Mouse (Mus musculus) R1 (cell line): ENCODE results near the gene Prkn.
A peak's percentile ranks its signal among the peaks of the same experiment; 100 is the strongest.

ENCODE experiments used
- DNase-seq: peaks from one replicate; pipeline ENCODE4 v3.0.0-alpha.2; 2018; ENCODE audit warnings: low read depth, low spot score

The Prkn gene

DNA sequence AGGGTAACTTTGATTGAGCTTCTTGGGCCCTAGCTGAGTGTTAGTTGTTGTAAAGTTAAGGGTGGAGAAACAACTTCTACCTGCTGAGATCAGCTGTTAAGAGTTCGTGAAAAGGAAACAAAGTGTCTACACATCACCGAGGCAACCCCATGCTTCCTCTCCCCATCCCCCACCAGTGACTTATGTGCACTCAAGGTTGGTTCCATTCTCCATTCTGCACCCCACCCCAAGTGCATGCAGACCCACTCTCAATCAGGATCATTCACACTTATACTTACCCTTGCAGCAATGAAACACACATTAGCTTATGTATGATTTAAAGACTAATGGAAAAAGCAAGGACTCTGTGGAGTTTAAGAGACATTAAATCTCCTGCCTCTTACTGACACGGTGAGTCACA lies 691.9 kb downstream of the Prkn start:
- DNase-seq, result peak; percentile 31

DNA sequence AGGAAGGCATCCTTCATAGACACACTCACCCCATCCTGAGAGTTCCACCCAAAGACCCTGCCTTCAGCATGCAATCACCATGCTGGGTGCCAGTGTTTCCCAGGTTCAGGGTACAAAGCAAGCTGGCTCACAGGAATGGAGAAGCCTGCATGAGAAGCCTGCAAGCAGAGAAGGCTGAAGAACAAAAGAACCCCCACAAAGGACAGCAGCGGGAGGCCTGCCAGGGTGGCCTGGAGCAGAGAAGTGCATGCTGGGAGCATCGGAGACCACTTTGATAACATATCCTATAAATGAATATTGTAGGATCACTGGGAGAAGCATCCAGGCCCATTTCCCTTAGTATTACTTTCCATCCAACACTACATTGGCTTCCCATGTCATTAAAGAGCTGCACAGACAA lies 692.6 kb downstream of the Prkn start:
- DNase-seq, result no peak

DNA sequence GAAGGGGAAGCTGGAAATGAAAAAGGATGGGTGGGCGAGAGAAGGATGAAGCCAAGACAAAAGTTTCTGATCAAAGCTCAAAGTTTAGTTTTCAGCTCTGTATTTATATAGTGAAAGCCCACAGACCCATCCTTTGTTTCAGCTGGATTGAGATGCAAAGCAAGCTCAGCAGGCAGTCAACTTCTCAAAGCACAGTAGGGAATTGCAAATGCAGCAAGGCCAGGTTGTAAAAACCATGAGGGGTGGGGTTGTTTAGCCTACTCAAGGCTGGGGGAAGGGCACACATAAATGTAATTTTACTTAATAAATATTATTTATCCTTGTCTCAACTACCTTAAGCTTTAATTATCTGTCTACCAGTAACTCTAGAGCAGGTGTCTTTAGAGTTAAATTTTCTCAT lies 693.7 kb downstream of the Prkn start:
- DNase-seq, result peak; percentile 75

DNA sequence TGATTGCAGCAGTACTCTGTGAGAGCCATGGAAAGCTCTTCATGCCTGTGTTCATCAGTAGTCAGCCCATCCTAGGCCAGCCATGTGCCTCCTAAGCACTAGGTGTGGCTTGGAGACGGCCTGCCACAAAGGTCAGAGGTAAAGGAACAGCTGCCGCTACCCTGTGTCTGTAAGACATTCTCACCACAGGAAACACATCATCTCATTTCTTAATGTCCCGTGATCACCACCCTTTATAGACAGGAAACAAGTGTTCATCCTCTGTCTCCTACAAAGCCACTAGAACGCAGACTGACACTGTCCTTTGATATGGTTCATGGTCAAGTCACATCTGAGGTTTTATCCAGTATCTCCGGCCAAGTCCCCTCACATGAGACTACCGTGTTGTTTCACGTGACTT lies 698.6 kb downstream of the Prkn start:
- DNase-seq, result no peak

DNA sequence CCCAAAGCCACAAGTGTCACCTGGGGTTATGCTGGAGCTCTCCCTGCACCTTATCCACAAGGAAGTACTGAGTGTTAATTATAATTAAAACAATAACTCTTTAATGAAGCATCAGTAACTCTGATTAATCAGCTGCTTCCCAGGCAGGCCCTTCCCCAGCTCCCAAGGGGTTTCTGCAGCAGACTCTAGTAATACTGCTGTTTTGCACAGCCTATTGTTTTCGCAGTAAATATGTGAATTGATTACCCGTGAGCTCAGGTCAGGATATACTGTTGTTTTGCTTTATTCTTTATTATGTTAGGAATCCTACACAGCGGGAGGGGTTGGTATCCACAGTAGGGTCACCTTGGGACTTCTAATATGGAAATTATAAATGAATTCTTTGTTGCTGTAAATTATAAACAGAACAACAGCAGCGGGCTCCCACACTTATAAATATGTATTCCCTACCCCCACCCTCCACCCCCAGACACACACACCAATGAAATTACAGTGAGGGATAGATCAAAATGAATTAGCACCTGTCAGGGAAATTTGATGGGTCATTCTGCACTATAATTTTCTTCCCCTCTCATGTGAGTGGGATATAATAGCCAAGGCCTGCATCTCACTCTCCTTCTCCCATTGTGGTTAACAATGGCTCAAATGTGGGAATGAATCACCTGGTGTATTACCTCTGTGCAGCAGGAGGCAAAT lies 701.9 kb downstream of the Prkn start:
- DNase-seq, result no peak

DNA sequence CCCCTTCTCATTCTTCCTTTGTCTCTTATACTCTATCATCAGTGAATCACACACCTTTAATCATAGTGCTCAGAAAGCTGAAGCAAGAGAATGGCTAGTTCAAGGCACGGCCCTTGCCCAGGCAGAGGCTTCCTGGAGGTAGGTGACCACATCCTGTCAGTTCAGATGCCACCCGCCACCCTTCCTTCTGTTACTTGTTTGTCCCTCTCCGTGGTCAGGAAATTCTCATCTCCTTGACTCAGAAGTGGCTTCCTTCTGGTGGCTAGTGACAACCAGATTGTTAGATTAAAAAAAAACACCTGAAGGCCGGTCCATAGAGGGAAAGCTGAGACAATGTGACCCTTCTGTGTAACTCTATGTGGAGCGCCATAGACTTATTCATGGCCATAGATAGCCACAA lies 710.4 kb downstream of the Prkn start:
- no peak for DNase-seq

DNA sequence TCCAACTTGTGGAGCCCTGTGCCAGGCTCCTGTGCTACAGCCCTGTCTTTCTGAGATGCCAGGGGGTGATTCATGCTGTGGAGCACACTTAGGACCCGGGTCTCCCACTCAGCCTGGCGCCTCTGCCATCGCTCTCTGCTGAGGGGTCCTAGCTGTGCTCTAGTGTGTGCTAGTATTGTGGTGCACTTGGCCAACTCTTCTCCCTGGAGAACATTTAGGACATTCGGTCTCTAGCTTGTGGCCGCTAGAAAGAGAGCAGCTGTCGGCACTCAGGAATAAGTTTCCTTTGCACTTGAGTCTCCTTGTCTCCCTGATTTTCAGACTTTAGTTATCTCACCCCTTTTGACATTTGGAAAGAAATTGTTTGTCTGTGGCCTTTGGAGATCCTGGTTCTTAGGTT lies 725.5 kb downstream of the Prkn start:
- DNase-seq, result no peak

DNA sequence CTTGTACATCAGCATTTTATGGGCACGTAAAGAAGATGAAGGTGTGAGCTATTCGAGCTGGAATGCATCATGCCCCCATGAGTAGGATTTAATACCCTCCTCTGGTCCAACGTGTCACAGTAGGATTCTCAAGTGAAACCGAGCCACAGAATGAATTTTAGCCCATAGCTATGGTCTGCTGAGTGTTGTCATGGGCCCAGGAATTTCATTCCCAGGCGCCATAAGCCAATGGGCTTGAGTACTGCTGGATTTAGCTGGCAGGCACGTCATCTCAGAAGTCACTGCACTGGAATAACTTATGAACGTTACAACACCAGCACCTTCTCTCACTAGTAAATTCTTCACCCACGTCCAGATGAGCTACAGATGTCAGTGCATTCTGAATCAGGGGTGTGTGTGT lies 730.2 kb downstream of the Prkn start:
- DNase-seq, result no peak

DNA sequence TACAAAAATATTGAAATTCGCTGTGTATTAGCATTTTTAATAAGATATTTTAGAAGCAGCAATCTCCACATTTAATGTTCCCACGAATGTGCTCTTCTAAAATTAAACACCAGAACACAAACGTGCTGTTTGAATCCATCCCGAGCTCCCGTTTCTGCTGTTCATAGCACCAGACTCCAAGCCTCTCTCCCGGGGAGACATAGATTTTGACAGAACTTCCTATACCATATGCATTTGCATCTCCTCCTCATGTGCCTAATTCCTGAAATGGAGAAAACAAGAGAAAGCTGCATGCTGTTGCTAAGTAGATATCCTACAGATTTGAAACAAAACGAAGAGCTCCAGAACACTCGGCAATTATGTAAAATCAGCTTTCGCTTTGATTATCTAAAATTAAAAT lies 733.5 kb downstream of the Prkn start:
- DNase-seq, result no peak

DNA sequence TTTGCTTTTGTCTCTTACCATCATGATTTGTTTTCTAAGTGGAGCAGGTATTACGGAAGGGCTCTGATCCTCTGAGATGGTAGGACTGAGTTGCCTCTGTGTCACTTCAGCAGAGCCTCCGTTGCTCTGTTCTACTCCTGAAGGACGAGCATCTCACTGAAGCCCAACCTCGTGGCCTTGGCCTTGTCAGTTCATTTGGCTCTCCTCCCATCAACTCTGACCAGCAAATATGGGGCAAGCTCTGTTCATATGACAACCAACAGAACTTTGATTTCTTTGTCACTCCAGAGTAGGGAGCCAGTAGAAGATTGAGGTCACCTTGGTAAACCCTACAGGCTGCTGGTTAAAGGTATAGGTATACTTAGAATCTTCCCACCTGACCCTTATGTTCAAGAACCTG lies 745.3 kb downstream of the Prkn start:
- no peak for DNase-seq

DNA sequence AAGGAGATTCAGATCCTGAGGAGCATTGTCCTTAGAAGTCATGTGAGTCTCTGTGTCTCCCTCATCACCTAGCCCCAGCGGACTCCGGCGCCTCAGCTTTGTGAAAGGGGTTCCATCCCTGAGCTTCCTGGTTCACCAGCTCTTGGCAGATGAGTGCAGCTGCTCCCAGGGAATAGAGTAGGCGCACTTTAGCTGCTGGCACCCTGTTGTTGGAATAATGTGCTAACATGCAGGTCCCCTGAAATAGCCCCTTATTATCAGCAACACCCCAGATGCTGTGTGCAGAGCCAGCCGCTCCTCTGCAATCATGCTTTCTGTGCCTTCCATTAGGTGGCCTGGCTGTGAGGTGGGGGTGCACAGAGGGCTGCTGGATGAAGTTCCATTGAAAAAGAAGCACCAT lies 767.7 kb downstream of the Prkn start:
- no peak for DNase-seq

DNA sequence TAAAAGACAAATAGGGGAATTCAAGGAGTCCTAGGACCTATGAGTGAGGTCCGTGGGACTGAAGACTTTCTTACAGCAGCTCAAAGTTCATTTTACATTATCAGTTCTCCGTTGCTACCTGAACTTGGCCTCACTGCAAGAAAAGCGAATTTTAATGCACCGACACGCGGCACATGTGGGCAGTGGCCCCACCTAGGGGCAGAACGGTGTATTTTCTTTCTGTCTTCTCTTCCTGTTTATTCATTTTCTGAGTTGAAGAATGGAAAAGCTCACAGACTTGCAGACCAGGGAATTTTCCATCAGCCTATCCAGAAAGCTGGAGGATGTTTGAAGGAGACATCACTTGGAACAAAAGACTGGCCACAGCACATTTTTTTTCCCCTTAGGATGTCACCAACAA lies 771.3 kb downstream of the Prkn start:
- DNase-seq, result peak; percentile 44

DNA sequence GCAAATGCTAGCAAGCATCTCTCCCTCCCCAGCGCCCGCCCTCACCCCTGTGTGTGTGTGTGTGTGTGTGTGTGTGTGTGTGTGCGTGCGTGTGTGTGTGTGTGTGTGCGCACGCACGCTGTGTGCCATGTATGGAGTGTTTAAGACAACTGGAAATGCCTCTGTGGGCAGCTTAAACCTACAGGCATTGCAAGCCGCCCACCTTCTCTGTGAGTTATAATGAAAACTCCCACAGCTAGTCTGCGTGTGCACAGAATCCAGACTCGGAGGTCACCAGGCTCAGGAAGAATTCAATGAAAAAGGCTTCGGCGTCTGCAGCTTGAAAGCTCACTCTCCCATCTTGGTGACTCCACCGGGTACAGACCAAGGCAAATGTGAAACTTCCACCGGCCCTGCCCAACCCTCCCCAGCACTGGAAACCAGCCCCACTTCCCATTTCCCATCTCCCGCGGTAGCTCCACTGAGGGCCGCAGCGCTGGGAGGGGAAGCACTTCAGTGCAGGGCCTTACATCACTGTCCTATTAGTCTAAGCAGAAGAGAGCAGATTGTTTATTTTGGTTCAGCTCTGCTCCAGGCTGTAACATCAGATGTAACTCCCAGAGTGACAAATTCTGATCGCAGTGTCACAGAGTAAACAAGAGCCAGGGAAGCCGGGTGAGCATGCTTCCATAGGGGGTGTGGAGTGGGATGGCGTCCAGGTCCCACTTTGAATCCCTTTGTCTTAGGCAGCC lies 772.8 kb downstream of the Prkn start:
- DNase-seq, result peak; percentile 3

DNA sequence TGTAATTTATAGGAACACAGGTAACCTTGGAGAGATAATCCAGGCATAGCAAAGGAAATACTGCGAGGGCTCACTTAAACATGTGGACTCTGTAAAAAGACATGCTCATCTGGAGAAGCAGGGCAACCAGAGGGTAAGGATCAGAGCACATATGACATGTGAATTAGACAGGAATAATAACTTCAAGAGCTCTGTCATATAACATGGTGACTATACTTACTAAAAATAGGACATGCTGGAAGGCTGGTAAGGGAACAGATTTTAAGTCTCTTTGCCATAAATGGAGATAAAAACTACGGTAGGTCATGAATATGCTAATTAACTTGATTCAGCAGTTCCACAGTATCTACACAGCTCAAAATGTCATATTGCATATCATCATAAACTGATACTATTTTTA lies 777.4 kb downstream of the Prkn start:
- DNase-seq, result no peak

DNA sequence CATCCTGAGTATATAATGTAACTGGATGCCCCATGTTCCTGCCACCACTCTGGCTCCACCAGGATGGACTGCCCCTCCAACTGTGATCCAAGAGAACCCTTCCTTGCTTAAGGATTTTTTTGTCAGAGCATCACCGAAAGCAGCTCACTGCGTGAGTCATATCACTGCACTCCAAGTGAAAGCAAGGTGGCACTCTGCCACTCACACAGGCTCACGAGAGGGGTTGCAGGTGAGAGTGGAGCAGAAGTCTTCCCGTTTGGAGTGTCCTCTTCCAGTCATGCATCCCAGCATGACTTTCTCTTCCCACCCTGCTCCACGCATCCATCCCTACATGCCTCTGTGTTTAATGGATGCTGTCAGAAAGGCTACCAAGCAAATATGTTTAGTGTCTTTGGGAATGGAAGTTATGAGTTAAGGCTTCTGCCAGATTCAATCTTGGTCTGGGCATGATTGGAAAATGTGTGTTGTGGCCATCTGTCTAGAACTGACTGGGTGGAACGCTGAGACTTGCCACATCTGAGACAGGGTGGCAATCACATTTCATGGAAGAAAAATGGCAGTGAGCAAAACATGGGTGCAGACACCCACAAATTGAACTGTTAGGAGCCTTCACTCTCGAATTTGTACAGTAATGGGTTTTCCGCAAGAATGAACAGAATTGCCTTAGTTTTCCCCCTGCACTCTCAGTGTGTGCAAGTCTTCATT lies 778.9 kb downstream of the Prkn start:
- no peak for DNase-seq

DNA sequence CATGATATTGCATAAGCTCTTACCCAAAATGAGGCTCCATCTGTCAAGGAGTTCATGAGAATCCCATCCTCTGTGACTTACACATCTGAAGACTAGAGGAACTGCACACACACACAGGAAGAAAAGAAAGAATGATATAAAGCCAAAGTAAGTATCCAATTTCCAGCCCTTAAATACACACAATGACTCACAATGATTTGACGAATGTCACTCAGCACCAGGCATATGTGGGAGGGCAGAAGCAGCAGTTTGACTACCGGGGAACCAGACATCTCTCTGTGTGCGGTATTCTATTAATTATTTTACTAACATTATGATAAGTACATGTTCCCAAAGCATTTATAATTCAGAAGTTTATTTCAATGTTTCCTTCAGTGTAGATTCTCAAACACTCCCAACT lies 780.6 kb downstream of the Prkn start:
- no peak for DNase-seq

DNA sequence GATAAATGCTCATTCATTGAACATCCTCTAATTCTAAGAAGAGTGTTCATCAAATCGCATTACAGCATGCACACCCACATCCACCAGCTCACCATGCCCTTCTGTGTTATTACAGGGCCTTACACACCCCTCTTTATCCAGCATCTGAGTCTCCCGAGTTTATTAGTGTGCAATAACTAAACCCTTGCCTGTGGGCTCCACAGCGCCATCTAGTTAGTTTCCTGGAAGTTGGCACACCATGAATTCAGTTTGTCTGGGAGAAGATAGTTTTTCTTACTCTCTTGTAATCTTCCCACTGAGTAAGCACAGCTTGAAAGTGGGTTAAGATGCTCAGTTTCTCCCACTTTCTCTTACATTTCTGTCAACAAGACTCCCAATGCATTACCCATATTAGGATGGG lies 781.3 kb downstream of the Prkn start:
- peak; percentile 19 for DNase-seq

DNA sequence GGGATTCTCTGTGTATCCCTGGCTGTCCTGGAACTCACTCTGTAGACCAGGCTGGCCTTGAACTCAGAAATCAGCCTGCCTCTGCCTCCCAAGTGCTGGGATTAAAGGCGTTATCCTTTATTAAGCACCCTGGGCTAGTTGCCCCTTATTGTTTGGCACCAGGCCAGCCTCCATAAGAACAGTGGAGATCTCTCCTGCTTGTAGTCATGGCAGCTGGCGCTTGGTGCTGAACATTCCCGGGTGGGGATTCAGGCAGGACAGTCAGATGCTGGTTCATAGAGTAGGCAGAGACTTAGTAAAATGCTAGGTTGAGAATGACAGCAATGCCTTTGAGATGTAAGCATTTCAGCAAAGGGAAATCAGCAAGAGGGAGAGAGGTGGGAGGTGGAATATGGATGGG lies 786.1 kb downstream of the Prkn start:
- DNase-seq, result no peak

DNA sequence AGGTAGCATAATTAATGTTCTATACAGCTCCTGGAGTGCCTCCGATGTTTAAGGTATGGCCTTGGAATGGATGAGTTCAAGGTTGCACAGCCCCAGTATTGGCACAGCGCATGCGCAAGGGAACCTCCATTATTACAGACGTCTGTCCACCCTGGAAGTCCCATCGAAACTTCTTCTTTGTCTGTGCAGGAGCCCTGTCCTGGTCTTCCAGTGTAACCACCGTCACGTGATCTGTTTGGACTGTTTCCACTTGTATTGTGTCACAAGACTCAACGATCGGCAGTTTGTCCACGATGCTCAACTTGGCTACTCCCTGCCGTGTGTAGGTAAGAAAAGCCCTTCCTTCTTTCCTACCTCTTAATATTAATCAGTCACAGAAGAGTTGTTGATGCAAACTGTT lies 794.9 kb downstream of the Prkn start:
- DNase-seq, result peak; percentile 3

DNA sequence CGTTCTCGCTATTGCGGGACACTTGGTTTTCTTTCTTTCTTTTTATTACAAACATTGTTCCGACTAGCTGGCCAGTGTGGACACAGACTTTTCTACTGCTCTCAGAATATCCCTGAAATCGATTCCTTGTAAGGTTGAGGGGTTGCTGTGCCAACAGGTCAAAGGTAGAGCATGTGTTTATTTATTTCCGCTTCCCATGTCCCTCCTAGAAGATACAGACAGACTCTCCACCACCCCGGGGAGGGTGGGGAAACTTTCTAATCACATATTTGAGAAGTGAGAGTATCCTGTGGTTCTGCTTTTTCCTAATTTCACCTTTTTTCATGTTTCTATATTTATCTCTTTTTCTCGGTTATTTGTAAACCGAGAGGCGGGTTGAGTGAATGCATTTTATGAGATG lies 797.5 kb downstream of the Prkn start:
- no peak for DNase-seq

DNA sequence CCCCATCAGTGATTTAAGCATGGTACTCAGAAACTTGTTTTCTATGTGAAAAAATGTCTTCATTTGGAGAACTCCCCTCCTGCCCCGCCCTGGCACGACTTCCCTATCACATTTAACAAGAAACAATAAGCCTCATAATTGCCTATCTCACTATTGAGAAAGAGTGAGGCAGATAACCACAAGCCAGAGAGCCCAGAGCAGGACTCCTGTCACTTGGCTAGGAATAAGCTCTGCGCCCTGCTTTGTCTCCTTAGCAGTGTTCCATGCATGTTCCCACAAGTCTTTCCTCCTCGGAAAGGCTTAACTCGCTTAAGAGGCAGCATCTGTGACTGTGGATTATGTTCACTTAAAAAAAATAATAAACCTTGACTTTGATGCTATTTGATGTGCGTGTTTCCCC lies 798.3 kb downstream of the Prkn start:
- no peak for DNase-seq

DNA sequence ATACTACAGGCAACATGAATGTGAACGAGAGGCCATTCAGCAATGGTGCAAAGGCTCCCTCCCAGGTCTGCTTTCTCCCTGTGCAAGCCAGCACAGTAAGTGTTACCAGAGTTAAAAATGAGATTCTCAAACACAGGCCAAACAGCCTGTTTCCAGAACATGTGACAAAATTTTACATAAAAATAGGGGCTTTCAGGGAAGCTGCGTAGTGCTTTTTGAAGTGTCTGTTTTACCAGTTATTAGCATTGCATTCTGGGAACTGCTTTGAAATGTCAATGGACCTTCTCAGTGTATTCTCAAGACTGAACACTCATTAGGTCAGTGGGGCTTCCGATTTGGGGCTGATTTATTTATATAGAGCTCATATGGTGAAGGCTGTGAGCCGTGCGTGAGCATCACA lies 799.6 kb downstream of the Prkn start:
- DNase-seq, result no peak

DNA sequence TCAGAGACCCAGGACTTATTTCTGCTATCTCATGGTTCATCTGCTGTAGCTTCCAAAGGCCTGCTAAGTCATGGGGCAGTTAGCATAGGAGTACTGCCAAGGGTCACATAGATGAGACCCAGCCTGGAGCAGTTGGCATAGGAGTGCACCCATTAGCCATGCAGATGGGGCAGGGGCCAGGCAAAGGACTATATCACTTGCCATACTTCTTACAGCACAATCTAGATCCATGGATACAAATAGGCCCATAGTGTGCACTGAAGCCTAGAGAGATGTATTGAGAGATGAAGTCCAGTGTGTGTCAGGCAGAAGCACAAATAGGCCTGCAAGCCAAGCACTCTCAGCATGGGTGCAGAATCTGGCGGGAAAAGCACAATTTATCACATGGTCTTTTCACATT lies 802.1 kb downstream of the Prkn start:
- no peak for DNase-seq
